Mouse (Mus musculus) cerebellum, adult 2 months (tissue): ENCODE data around the gene Spa17. TPM values are rescaled to one million over a fixed set of nuclear protein-coding genes. Genes with fewer than 3 reads are reported as not detected.
A peak's percentile ranks its signal among the peaks of the same experiment; 100 is the strongest.

Source experiments
- DNase-seq, 2 experiments: peaks; one replicate each; pipeline ENCODE4 v3.0.0; 2021
- H3K27ac ChIP-seq: fragments of 200-500 bp; 2 replicates; pipeline ENCODE4 v1.5.1; 2012; ENCODE audit warnings: low read length, control low read depth, inconsistent platforms; ENCODE audit not compliant: insufficient read depth
- H3K27me3 ChIP-seq: fragments of 200-500 bp; 2 replicates; pipeline ENCODE4 v1.6.1; 2012; ENCODE audit warnings: inconsistent platforms, mild to moderate bottlenecking, low read length, moderate library complexity; ENCODE audit not compliant: control insufficient read depth, insufficient read depth
- H3K4me1 ChIP-seq: fragments of 200-500 bp; 2 replicates; pipeline ENCODE4 v1.6.1; 2011; ENCODE audit warnings: low read length; ENCODE audit not compliant: control insufficient read depth, insufficient read depth
- H3K4me3 ChIP-seq: fragments of 200-500 bp; replicated peaks from 2 replicates; pipeline ENCODE3; 2011; ENCODE audit warnings: mild to moderate bottlenecking, low read depth, low read length, control low read depth; ENCODE audit not compliant: insufficient read depth
- CTCF ChIP-seq: fragments of 200-500 bp; IDR thresholded peaks from 2 replicates; pipeline ENCODE4 v1.5.1; 2011; ENCODE audit warnings: low read depth, mild to moderate bottlenecking, control low read depth, low read length, moderate library complexity, borderline replicate concordance; ENCODE audit not compliant: insufficient read depth
- POLR2A ChIP-seq: fragments of 200-500 bp; IDR thresholded peaks from 2 replicates; pipeline ENCODE4 v1.6.1; 2011; ENCODE audit warnings: low read length, control low read depth, borderline replicate concordance; ENCODE audit not compliant: insufficient read depth
- WGBS: fragments of 180-500 bp; shearing (Covaris S2); methylation state at CpG from one replicate; pipeline ENCODE4 v1.1.7; 2018; 5-methylcytosine and 5-hydroxymethylcytosine counted together
- polyA plus RNA-seq: library from polyadenylated mRNA; depleted of rRNA; stranded (reverse); fragments of >200 nt; gene quantifications from 2 replicates; pipeline ENCODE4 v1.2.3, GENCODE M21; 2012

The Spa17 gene
- polyA plus RNA-seq, 1 experiment: 6.6 TPM

- Histone ChIP-seq H3K4me1 (no peaks in the 10 kb centered on the region), H3K4me3 (no peak overlapping the region), H3K27ac (no peak overlapping the region), H3K27me3 (no peaks in the 10 kb centered on the region)
- DNase-seq: no peak
- 62% methylated on average over 3 of the region's 3 CpGs for WGBS
- TF ChIP-seq CTCF (no peak), POLR2A (no peak)
Measured at GRCm38 (mm10) chr9:37646246-37646645, 32.7 kb upstream of the Spa17 start.

GRCm38 (mm10) chr9:37638721-37639120 lies 25.2 kb upstream of the Spa17 start:
- WGBS: 91% methylated on average over 3 of the region's 3 CpGs
- H3K4me3 ChIP-seq: no peak overlapping the region

DNA sequence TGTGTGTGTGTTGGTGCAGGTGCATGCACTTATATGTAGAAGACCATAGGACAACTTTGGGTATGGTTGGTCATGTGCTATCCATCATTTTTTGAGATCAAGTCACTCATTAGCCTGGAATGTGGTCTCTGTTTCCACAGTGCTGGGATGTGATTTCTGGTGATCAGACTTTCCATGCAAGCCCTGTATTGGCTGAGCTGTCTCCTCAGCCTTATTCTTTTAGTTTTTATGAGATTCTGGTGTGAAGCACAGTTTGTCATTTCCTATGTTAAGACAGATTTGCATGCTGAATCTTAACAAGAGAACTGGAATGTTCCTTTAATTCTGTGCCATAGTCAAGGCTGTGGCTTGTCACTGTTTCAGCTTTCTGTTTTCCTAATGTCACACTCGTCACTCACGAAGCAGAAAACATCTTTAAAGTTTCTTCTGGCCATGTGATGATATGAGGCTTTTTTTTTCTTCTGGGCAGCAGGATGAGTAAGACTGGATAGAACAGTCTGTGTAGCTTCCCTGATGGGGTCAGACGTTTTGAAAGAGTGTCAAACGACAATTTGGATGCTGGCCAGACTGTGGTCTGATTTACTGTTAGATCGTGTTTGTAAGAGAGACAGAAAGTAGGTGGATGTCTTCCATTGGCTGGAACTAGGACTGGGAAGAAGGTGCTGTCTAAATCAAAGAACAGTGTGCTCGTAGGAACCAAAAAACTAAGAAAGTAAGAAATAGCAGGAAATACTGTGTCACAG lies 23.4 kb upstream of the Spa17 start:
- TF ChIP-seq POLR2A (no peak), CTCF (no peak)
- no peak for DNase-seq
- no peaks in the 10 kb centered on the region for H3K27me3 ChIP-seq
- 32% methylated on average over 6 of the region's 6 CpGs for WGBS
- no peaks in the 10 kb centered on the region for H3K4me1 ChIP-seq
- H3K27ac ChIP-seq: no peak overlapping the region
- no peak overlapping the region for H3K4me3 ChIP-seq

More at GRCm38 (mm10) chr9:37638721-37639120, 25.2 kb upstream of the Spa17 start:
- Histone ChIP-seq H3K27me3 (no peaks in the 10 kb centered on the region), H3K4me1 (no peaks in the 10 kb centered on the region), H3K27ac (no peak overlapping the region)
- TF ChIP-seq POLR2A: no peak
- no peak for TF ChIP-seq CTCF
- no peak for DNase-seq

DNA sequence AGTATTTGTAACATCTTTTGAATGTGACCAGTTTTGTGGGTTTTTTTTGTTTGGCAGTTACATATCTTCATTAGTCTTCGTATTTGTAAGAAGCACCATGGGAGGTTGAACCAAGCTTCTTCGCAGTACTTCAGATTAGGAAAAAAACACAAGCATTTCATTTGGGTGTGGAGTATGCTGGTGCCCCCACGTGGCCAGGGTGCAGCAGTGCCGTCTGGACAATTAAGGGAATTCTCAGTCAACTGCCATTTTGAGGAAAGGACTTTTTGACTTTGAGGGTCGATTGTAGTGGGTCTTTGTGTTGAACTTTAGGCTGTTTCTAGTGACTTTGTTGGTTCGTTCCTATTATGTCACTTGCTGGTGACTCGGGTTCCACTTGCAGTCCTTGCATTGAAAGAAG lies 22.8 kb upstream of the Spa17 start:
- Histone ChIP-seq H3K4me3 (no peak overlapping the region), H3K27ac (no peak overlapping the region), H3K4me1 (no peaks in the 10 kb centered on the region), H3K27me3 (no peaks in the 10 kb centered on the region)
- DNase-seq: peak; percentile 60 to 65
- WGBS: 13% methylated on average over 7 of the region's 7 CpGs
- TF ChIP-seq POLR2A (no peak), CTCF (peak; percentile 90)

GRCm38 (mm10) chr9:37634269-37634668 lies 20.7 kb upstream of the Spa17 start:
- H3K27me3 ChIP-seq: no peaks in the 10 kb centered on the region
- no peak overlapping the region for H3K4me3 ChIP-seq
- no peaks in the 10 kb centered on the region for H3K4me1 ChIP-seq
- 95% methylated on average over 3 of the region's 3 CpGs for WGBS
- DNase-seq: no peak
- no peak overlapping the region for H3K27ac ChIP-seq
- TF ChIP-seq CTCF (no peak), POLR2A (no peak)

GRCm38 (mm10) chr9:37632305-37632704 lies 18.8 kb upstream of the Spa17 start:
- H3K27me3 ChIP-seq: no peaks in the 10 kb centered on the region
- TF ChIP-seq POLR2A (no peak), CTCF (no peak)
- H3K27ac ChIP-seq: no peak overlapping the region
- no peak overlapping the region for H3K4me3 ChIP-seq
- no peaks in the 10 kb centered on the region for H3K4me1 ChIP-seq
- no peak for DNase-seq
- WGBS: 93% methylated on average over 2 of the region's 2 CpGs

GRCm38 (mm10) chr9:37629941-37630340 lies 16.4 kb upstream of the Spa17 start:
- 90% methylated on average over 2 of the region's 2 CpGs for WGBS
- Histone ChIP-seq H3K27me3 (no peaks in the 10 kb centered on the region), H3K27ac (no peak overlapping the region), H3K4me1 (peaks cover 13% of the 10 kb centered on the region), H3K4me3 (no peak overlapping the region)
- DNase-seq: no peak
- TF ChIP-seq POLR2A: no peak
- no peak for TF ChIP-seq CTCF

- no peak for DNase-seq
- TF ChIP-seq POLR2A (no peak), CTCF (no peak)
- H3K27me3 ChIP-seq: no peaks in the 10 kb centered on the region
- peaks cover 13% of the 10 kb centered on the region for H3K4me1 ChIP-seq
- H3K4me3 ChIP-seq: no peak overlapping the region
- WGBS: 78% methylated on average over 4 of the region's 4 CpGs
- no peak overlapping the region for H3K27ac ChIP-seq
Measured at GRCm38 (mm10) chr9:37628581-37628980, 15.1 kb upstream of the Spa17 start.
